Mouse (Mus musculus): ENCODE data around the gene Pkdrej.

DNA sequence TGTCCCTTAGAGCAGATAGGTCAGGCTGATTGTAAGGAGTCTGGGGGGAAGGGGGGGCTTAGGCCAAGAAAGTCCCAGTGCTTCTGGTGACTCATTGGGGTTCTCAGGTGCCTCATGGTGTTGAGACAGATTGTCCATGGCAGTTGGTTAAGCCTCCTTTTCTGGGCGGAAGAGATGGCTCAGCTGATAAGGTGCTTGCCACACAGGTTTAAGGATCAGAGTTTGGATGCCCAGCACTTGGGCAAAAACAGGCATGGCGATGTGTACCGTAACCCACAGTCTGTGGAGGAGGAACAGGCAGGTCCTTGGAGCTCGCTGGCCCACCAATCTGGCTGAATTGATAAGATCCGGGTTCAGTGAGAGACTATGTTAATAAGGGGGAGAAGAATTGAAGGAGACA is 15.4 kb upstream of the Pkdrej start:
- TF ChIP-seq CTCF (conservative IDR thresholded peaks at IDR 0.05; ENCODE audit: low read length) (no peak), NANOG (IDR thresholded peaks at IDR 0.05; ENCODE audit: borderline replicate concordance, low read length) (no peak)
